Mouse (Mus musculus) MN1 (cell line): Measurements from ENCODE around the gene Dcp1a.
A peak's percentile ranks its signal among the peaks of the same experiment; 100 is the strongest.

Experiments used
- DNase-seq: peaks from one replicate; pipeline ENCODE4 v3.0.0-alpha.2; 2016; ENCODE audit warnings: low spot score

The Dcp1a gene

DNA sequence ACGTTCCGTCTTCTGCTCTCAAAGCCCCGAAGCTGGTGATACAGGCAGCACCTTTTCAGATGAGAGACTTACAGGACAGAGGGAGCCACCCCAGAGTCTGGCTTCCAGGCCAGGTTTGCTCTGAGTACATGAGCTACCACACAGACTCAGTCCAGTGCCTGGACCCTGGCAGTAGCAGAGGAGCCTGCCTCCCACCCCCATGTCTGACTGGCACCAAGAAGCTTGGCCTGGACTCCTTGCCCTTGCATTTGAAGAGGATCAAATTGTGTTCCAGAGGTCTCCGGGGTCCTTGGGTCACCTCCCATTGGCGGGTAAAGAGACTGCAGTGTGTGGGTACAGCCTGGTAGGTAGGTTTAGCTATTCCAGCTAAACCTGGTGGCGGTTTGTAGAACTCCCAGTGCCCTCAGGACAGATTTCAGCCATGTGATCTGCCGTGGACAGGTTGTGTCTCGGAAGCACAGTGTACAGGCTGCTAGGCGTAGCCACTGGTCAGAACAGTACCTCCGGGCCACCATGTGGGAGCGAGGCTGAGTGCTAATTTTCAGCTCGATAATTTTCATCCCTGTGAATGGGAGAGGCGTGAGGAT is 81.6 kb downstream of the Dcp1a start:
- no peak for DNase-seq

DNA sequence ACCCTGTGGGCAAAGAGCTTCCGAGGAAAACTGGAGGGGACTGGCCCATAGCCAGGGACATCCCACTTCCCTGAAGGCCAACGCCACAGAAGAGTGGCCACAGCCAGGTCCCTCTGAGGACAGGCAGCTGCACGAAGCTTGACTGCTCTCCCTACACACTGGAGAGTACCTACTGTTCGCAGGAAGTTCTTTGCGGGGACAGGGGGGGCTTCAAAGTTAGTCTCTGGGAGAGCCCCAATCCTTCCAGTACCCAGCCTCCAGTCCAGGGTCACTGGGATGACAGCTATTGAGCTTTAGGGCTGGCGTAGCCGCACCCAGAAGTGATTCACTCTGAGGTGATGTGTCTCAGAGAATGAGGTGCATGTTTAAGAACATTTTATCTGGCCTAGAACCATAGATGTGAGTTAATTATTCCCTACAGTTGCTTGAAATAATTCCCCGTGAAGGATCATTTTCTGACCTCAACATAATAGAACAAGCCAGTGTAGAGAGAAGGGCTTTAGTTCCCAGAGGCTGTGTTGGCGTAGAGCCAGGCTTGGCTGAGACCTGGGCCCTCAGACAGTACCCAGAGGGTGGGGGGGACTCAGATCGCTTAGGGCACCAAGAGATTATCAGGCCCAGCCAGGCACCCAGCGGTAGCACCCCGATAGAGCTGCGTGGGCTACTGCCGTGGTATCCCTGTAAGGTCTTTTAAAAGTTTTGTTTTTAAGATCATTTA is 82.3 kb downstream of the Dcp1a start:
- DNase-seq: peak; percentile 64

DNA sequence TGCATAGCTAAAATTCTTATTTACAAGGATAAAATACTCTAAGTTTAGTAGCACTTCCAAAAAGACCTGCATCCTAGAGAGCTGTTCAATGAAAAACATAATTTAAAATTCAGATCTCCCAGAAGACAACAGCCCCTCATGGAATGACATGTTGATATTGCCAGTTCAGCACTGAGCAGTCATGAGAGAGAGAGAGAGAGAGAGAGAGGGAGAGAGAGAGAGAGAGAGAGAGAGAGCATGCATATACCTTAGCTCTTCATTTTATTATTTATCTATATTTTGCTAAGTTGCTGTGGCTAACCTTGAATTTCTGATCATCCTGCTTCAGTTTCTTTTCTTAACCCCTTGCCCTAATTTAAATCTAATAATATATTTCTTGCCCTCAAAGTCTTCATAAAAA is 83.0 kb downstream of the Dcp1a start:
- DNase-seq: no peak

DNA sequence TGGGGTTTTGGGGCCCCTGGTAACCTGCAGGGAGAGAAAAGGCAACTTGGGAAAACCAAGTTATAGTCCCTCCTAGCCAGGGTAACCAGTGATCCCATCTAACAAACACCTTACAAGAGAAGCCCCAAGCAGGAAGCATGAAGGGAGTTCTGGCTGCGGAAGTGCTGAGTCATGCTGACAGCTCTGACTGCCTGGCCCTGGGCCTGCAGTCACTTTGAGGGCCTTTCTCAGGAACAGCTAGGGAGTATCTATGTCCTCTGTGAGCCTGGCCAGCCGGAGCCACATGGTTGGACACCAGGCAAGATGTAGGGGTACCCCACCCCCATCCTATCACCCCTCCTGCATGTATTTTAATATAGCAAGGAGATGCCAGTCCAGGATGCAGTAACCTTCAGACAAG is 85.1 kb downstream of the Dcp1a start:
- peak; percentile 69 for DNase-seq

DNA sequence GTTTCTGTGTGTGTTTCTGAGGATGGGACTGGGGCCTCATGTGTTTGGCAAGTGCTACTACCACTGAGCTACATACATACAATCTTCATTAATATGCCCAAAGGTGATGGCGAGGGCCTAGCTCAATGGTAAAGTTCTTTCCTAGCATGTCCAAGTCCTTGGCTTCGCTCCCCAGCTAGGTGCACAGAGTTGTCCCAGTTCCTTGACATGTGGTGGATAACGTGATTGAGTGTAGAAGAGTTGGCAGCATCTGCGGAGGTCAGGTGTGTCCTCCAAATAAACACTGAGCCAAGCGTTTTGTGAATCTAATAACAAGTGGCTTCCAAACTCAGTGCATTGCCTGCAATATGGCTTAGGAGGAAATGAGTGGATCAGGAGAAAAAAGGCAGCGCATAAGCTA is 87.0 kb downstream of the Dcp1a start:
- DNase-seq: no peak

DNA sequence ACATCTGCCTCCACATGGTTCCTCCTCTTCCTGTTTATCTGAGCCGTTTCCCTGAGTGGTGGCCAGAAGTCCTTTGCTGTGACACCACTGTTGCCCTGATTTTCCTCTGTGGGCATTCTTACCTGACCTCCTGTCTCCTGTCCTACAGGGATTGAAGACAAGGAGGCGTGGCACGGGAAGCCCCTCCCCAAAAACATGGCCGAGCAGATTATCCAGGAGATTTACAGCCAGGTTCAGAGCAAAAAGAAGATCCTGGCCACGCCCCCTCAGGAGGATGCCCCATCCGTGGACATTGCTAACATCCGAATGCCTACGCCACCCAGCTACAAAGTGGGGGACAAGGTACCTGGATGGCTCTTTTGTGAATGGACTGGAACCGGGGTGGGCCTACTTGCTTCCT is 88.7 kb downstream of the Dcp1a start:
- no peak for DNase-seq

DNA sequence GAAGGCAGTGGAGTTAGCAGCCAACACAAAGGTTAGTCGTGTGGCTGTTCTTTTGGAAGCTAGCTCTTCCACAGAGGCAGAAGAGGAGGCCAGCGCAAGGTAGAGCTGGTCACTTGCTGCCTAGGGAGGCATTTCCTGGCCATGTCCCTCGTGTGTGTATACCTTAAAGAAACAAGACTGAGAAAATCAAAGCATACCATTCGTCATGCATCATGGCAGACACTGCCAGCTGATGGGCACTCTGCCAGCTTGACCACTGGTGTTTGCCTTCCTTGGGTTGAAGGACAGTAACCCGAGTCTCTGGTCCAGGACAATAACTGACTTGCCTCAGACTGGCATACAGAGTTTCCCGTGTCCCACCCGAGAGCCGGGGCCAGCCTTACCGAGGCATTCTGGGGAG is 91.0 kb downstream of the Dcp1a start:
- DNase-seq: peak; percentile 77

DNA sequence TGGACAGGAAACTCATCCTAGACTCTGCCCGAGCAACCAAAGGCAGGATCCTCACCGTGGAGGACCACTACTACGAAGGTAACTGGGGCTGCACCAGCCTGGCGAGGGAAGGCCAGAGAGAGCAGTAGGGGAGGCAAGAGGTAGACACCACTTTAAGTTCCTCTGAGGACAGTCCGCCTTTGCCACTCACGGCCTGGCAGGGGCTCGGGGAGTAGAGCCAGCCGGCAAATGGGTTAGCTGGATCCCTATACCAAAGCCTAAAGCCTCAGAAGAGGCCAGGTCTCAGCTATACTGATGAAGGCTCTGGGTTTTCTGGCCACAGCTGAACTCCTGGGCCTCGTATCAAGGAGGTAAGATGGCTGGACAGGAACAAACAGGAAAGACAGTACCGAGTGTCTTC is 92.9 kb downstream of the Dcp1a start:
- no peak for DNase-seq

DNA sequence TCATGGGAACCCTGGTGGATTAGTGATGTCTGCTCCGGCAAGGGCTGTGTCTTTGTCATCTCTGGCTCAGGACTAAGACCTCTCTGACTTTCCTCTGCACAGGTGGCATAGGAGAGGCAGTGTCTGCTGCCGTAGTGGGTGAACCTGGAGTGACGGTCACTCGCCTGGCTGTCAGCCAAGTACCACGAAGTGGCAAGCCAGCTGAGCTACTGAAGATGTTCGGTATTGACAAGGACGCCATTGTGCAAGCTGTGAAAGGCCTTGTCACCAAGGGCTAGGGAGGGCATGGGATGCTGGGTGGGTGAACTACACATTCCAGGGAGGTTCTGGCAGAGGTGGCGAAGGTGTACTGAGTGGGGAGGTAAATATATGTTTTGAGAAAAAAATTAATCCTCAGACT is 93.9 kb downstream of the Dcp1a start:
- no peak for DNase-seq

DNA sequence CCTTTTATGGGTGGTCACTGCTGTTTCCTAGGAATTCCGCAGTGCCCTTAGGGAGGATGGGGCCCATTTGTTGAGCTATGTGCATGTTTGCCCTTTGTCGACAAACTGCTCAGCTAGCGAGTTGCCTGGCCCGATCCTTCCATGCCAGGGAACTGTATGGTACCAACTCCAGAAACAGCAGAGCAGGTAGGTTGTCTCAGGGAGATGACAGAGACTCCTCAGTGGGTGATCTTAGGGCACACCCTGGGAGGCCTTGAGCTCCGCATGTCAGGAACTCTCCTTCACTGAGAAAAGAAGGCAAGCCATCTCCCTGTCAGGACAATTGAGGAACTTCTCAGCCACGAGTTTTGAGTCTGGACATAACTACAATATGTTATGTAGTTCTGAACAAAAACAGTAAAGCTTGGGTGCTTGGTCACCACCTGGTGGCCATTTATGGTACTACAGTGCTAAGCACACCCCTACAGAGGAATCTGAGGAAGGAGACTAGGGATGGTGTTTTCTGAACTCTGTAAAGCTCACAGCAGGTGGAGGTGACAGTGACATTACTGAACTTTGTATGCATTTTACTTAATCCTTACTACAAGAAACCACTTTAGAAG is 94.7 kb downstream of the Dcp1a start:
- peak; percentile 78 for DNase-seq

DNA sequence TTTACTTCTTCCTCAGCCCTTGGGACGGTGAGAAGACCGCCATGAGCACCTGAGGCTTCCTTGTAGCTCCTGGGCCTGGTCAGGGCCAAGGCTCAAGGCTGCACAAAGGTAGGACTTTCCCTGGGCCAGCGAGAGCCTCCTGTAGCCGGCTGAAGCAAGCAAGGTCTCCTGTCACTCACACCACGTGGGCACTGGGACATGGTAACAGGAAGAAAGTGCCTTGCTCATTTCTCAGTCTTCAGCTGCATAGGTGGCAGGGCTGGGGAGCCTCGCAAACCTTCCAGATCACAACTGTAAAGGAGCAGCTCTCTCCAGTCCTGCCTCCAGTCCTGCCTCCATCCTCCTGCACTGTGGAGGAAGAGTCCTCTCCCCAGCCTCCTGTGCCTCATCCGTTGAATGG is 96.5 kb downstream of the Dcp1a start:
- no peak for DNase-seq

DNA sequence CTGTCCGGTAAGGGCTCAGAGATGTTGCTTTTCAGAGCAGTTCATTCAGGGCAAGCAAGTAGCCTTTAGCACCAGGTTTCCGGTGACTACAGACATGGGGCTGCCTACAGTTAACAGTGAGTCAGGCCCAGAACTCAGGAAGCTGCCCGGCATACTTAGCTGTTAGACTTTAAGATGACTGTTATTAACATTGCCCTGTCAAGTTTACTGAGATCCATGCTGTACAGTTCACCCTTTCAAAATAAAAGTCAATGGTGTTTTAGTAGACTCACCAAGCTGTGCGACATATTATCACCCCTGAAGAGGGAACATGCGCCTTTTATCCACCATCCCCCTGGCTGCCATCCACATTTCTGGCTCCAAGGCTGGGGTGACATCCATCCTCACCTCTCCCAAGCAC is 96.9 kb downstream of the Dcp1a start:
- no peak for DNase-seq
